Mouse (Mus musculus): ENCODE results near the gene Cpa2. TPM values are rescaled to one million over a fixed set of nuclear protein-coding genes. Genes with fewer than 3 reads are reported as not detected.
A peak's percentile ranks its signal among the peaks of the same experiment; 100 is the strongest.

Cpa2 gene
- polyA plus RNA-seq, 1 experiment from 2014 or later = 8.4 TPM

- H3K27ac ChIP-seq = no peak overlapping the region
- no peaks in the 10 kb centered on the region for H3K9me3 ChIP-seq (ENCODE audit: control insufficient read depth, low read length)
- H3K4me1 ChIP-seq (replicated peaks; ENCODE audit: control insufficient read depth, insufficient read depth, low read length) = peaks cover 8% of the 10 kb centered on the region; the same call in 1 of the 2 replicates
- H3K36me3 ChIP-seq (replicated peaks; ENCODE audit: control insufficient read depth, insufficient read depth) = no peaks in the 10 kb centered on the region
- no peak for DNase-seq (ENCODE audit: low spot score)
- no peak overlapping the region for H3K4me3 ChIP-seq (replicated peaks; ENCODE audit: low read length)
- no peak overlapping the region for H3K9ac ChIP-seq
- ATAC-seq (ENCODE audit: low FRiP score) = no peak
- H3K27me3 ChIP-seq (ENCODE audit: control insufficient read depth, insufficient read depth, low read length) = no peaks in the 10 kb centered on the region
- no peak overlapping the region for H3K4me2 ChIP-seq (replicated peaks)
- WGBS = 68% methylated on average over 7 of the region's 7 CpGs
These were observed 45.6 kb downstream of the Cpa2 start for GRCm38 (mm10) chr6:30586886-30587442.

GRCm38 (mm10) chr6:30589819-30590218 is 48.4 kb downstream of the Cpa2 start:
- H3K4me3 ChIP-seq (replicated peaks; ENCODE audit: low read length) = no peak overlapping the region
- 53% methylated on average over 2 of the region's 2 CpGs for WGBS

DNA sequence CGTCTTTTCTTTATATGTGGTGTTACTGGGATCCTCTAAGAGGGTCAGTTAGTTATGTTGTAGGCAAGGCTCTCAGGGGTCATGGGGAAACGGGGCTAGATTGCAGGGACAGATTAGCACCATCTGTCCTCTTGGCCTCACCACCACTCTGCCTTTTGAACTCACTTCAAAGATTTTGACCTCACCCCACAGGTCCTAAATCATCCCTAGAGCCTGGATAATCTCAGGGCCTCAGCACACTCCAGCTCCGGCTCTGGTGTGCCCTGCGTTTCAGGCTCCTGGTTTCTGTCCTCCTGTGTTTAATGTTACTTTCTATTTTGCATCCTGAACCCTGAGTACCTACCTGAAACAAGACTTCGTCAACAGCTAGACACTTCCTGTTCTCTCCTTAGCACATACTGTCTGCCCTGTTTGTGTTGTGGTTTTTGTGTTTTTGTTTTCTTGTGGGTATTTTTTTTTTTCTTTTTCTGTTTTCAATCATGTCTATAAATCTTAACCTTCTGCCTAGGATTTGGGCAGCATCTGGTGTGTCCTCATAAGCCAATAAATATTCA is 50.5 kb downstream of the Cpa2 start:
- H3K36me3 ChIP-seq (replicated peaks; ENCODE audit: control insufficient read depth, insufficient read depth) = no peaks in the 10 kb centered on the region
- no peaks in the 10 kb centered on the region for H3K9me3 ChIP-seq (ENCODE audit: control insufficient read depth, low read length)
- ATAC-seq (ENCODE audit: low FRiP score) (no peak), DNase-seq (ENCODE audit: low spot score) (no peak)
- peak overlapping the region; percentile 48 for H3K27ac ChIP-seq
- H3K4me1 ChIP-seq (replicated peaks; ENCODE audit: control insufficient read depth, insufficient read depth, low read length) = peaks cover 25% of the 10 kb centered on the region; the same call in 1 of the 2 replicates
- no peaks in the 10 kb centered on the region for H3K27me3 ChIP-seq (ENCODE audit: control insufficient read depth, insufficient read depth, low read length)
- WGBS = 74% methylated on average over 5 of the region's 5 CpGs
- H3K4me2 ChIP-seq (replicated peaks) = no peak overlapping the region
- H3K9ac ChIP-seq = no peak overlapping the region
- no peak overlapping the region for H3K4me3 ChIP-seq (replicated peaks; ENCODE audit: low read length)

More at GRCm38 (mm10) chr6:30589819-30590218, 48.4 kb downstream of the Cpa2 start:
- no peaks in the 10 kb centered on the region for H3K36me3 ChIP-seq (replicated peaks; ENCODE audit: control insufficient read depth, insufficient read depth)
- peaks cover 19% of the 10 kb centered on the region; the same call in 1 of the 2 replicates for H3K4me1 ChIP-seq (replicated peaks; ENCODE audit: control insufficient read depth, insufficient read depth, low read length)
- H3K27me3 ChIP-seq (ENCODE audit: control insufficient read depth, insufficient read depth, low read length) = no peaks in the 10 kb centered on the region
- ATAC-seq (ENCODE audit: low FRiP score) = no peak
- DNase-seq (ENCODE audit: low spot score) = no peak
- H3K9me3 ChIP-seq (ENCODE audit: control insufficient read depth, low read length) = no peaks in the 10 kb centered on the region
- H3K27ac ChIP-seq = no peak overlapping the region
- no peak overlapping the region for H3K9ac ChIP-seq
- no peak overlapping the region for H3K4me2 ChIP-seq (replicated peaks)

GRCm38 (mm10) chr6:30592417-30592974 is 51.1 kb downstream of the Cpa2 start:
- peaks cover 27% of the 10 kb centered on the region; the same call in 1 of the 2 replicates for H3K4me1 ChIP-seq (replicated peaks; ENCODE audit: control insufficient read depth, insufficient read depth, low read length)
- H3K36me3 ChIP-seq (replicated peaks; ENCODE audit: control insufficient read depth, insufficient read depth) = no peaks in the 10 kb centered on the region
- H3K9ac ChIP-seq = no peak overlapping the region
- no peak overlapping the region for H3K4me3 ChIP-seq (replicated peaks; ENCODE audit: low read length)
- H3K27ac ChIP-seq = peak overlapping the region; percentile 48
- no peak for DNase-seq (ENCODE audit: low spot score)
- peak; percentile 54; the same call in 1 of the 2 replicates for ATAC-seq (ENCODE audit: low FRiP score)
- H3K27me3 ChIP-seq (ENCODE audit: control insufficient read depth, insufficient read depth, low read length) = no peaks in the 10 kb centered on the region
- no peak overlapping the region for H3K4me2 ChIP-seq (replicated peaks)
- 37% methylated on average over 10 of the region's 10 CpGs for WGBS
- H3K9me3 ChIP-seq (ENCODE audit: control insufficient read depth, low read length) = no peaks in the 10 kb centered on the region

DNA sequence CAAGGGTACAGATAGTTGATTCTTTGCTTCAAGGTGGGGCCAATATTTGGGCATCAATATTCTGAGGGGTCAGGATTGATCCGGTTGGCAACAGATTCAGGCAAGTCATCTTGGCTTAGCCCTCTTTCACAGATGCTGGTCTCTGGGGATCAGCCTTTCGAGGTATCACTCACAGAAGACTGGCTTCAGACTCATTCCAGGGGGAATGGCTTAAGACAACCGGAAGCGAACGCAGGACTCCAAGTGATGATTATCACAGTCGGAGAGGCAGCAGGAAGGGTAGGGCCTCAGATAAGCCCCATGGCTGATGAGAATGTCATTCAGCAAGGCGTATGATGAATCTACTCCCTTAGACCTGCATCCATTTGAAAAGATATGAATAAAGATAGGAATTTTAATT is 53.0 kb downstream of the Cpa2 start:
- WGBS = 58% methylated on average over 7 of the region's 7 CpGs

GRCm38 (mm10) chr6:30596230-30596898 is 55.0 kb downstream of the Cpa2 start:
- ATAC-seq (ENCODE audit: low FRiP score) (no peak), DNase-seq (ENCODE audit: low spot score) (no peak)
- Histone ChIP-seq H3K9ac (no peak overlapping the region), H3K4me1 (replicated peaks; ENCODE audit: control insufficient read depth, insufficient read depth, low read length) (peaks cover 24% of the 10 kb centered on the region; the same call in 1 of the 2 replicates), H3K4me2 (replicated peaks) (no peak overlapping the region), H3K9me3 (ENCODE audit: control insufficient read depth, low read length) (no peaks in the 10 kb centered on the region), H3K27ac (no peak overlapping the region), H3K36me3 (replicated peaks; ENCODE audit: control insufficient read depth, insufficient read depth) (no peaks in the 10 kb centered on the region), H3K27me3 (ENCODE audit: control insufficient read depth, insufficient read depth, low read length) (no peaks in the 10 kb centered on the region), H3K4me3 (replicated peaks; ENCODE audit: low read length) (no peak overlapping the region)
- WGBS = 78% methylated on average over 8 of the region's 8 CpGs

More for the DNA sequence above, 53.0 kb downstream of the Cpa2 start:
- DNase-seq (ENCODE audit: low spot score) (no peak), ATAC-seq (ENCODE audit: low FRiP score) (no peak)
- no peaks in the 10 kb centered on the region for H3K27me3 ChIP-seq (ENCODE audit: control insufficient read depth, insufficient read depth, low read length)
- no peak overlapping the region for H3K9ac ChIP-seq
- H3K4me1 ChIP-seq (replicated peaks; ENCODE audit: control insufficient read depth, insufficient read depth, low read length) = peaks cover 27% of the 10 kb centered on the region; the same call in 1 of the 2 replicates
- no peak overlapping the region for H3K27ac ChIP-seq
- no peaks in the 10 kb centered on the region for H3K36me3 ChIP-seq (replicated peaks; ENCODE audit: control insufficient read depth, insufficient read depth)
- H3K4me2 ChIP-seq (replicated peaks) = no peak overlapping the region
- H3K9me3 ChIP-seq (ENCODE audit: control insufficient read depth, low read length) = no peaks in the 10 kb centered on the region
- H3K4me3 ChIP-seq (replicated peaks; ENCODE audit: low read length) = no peak overlapping the region

DNA sequence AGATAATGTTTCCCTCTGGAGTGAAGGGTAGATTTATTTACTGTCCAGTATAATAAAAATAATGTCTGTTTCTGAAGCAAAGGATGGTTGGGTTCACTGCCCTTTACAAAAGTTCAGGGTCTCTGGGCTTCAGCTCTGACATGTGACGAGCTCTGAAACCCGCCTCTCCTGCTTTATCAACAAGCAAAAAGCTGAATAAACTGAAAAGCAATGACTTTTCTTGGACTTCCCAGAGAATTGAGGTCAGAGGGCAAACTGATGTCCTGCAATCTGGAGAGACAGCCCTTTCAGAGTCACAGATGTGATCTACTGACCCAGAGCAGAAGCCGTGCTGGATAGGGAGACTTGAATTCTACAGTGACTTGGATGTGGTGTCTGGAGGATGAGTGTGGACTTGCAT is 58.7 kb downstream of the Cpa2 start:
- Histone ChIP-seq H3K27ac (no peak overlapping the region), H3K36me3 (replicated peaks; ENCODE audit: control insufficient read depth, insufficient read depth) (no peaks in the 10 kb centered on the region), H3K4me2 (replicated peaks) (no peak overlapping the region), H3K27me3 (ENCODE audit: control insufficient read depth, insufficient read depth, low read length) (no peaks in the 10 kb centered on the region), H3K4me3 (replicated peaks; ENCODE audit: low read length) (no peak overlapping the region), H3K9me3 (ENCODE audit: control insufficient read depth, low read length) (no peaks in the 10 kb centered on the region), H3K4me1 (replicated peaks; ENCODE audit: control insufficient read depth, insufficient read depth, low read length) (0 out of 2 replicates have a peak, but pooled peaks cover 7% of the 10 kb centered on the region), H3K9ac (no peak overlapping the region)
- WGBS = 58% methylated on average over 3 of the region's 3 CpGs
- no peak for ATAC-seq (ENCODE audit: low FRiP score)
- DNase-seq (ENCODE audit: low spot score) = no peak

- Histone ChIP-seq H3K36me3 (replicated peaks; ENCODE audit: control insufficient read depth, insufficient read depth) (no peaks in the 10 kb centered on the region), H3K4me1 (replicated peaks; ENCODE audit: control insufficient read depth, insufficient read depth, low read length) (0 out of 2 replicates have a peak, but pooled peaks cover 7% of the 10 kb centered on the region), H3K9me3 (ENCODE audit: control insufficient read depth, low read length) (no peaks in the 10 kb centered on the region), H3K4me2 (replicated peaks) (no peak overlapping the region), H3K27ac (no peak overlapping the region), H3K4me3 (replicated peaks; ENCODE audit: low read length) (no peak overlapping the region), H3K9ac (no peak overlapping the region), H3K27me3 (ENCODE audit: control insufficient read depth, insufficient read depth, low read length) (no peaks in the 10 kb centered on the region)
- WGBS = 55% methylated on average over 1 of the region's 1 CpGs
- ATAC-seq (ENCODE audit: low FRiP score) = no peak
- DNase-seq (ENCODE audit: low spot score) = no peak
These were observed 59.6 kb downstream of the Cpa2 start for GRCm38 (mm10) chr6:30600995-30601394.

DNA sequence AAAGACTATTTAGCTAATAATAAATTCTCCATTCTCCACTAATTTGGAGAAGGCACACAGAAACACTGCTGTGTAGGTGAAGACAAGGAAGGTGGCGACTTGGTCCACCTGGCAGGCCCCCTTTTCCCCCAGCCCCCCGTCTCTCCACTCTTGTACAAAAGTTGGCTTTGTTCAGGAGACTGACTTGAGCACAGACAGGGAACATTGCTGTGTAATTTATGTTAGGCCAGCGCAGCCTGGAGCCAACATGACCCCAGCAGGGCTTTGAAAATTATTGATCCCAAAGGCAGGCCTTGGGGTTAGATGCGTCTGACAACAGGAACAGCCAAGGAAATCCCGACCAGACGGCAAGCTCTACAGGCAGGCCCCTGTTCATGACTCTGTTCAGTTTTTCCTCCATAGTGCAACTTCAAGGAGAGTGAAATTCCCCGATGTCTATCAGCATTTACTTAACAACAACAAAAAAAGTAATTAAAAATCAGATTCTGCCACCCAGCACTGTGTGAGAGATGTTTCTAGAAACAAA is 63.0 kb downstream of the Cpa2 start:
- H3K9me3 ChIP-seq (ENCODE audit: control insufficient read depth, low read length) = no peaks in the 10 kb centered on the region
- H3K4me2 ChIP-seq (replicated peaks) = no peak overlapping the region
- H3K36me3 ChIP-seq (replicated peaks; ENCODE audit: control insufficient read depth, insufficient read depth) = no peaks in the 10 kb centered on the region
- ATAC-seq (ENCODE audit: low FRiP score) (no peak), DNase-seq (ENCODE audit: low spot score) (no peak)
- H3K9ac ChIP-seq = no peak overlapping the region
- no peak overlapping the region for H3K4me3 ChIP-seq (replicated peaks; ENCODE audit: low read length)
- 69% methylated on average over 7 of the region's 7 CpGs for WGBS
- no peaks in the 10 kb centered on the region for H3K27me3 ChIP-seq (ENCODE audit: control insufficient read depth, insufficient read depth, low read length)
- no peaks in the 10 kb centered on the region for H3K4me1 ChIP-seq (replicated peaks; ENCODE audit: control insufficient read depth, insufficient read depth, low read length)
- no peak overlapping the region for H3K27ac ChIP-seq
